Mouse (Mus musculus): ENCODE data around the gene Mospd1. TPM values are rescaled to one million over a fixed set of nuclear protein-coding genes. Genes with fewer than 3 reads are reported as not detected.

The Mospd1 gene
- polyA plus RNA-seq, 1 experiment from 2014 or later, result 71.6 TPM

DNA sequence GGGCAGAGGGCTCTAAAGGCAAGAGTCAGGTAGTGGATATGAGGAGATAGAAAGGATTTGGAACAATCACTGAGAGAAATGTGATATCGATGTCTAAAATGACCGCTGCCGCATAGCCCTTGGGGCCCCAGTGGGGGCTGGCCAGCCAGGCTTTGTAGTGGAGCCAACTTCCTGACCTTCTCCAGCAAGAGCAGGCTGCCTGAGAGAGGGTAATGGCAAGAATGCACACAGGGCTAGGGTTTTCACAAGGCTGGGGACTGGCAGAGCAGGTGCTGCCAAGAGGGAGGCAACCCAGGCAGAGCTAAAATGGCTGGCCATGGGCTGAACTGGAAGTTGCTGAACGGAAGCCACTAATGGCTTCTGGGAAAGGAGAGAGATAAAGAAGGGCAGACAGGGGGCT lies 49.2 kb downstream of the Mospd1 start:
- H3K4me2 ChIP-seq (ENCODE audit: low read depth, low read length), result peak overlapping the region; percentile 9; the same call in 1 of the 2 replicates
- H3K9ac ChIP-seq (ENCODE audit: low read length), result no peak overlapping the region
- no peaks in the 10 kb centered on the region for H3K9me3 ChIP-seq (replicated peaks; ENCODE audit: control insufficient read depth, low read length)
- H3K27ac ChIP-seq (ENCODE audit: low read length), result peak overlapping the region; percentile 35
- 52% methylated on average over 4 of the region's 4 CpGs for WGBS
- peaks cover 6% of the 10 kb centered on the region for H3K4me1 ChIP-seq (ENCODE audit: control insufficient read depth, insufficient read depth, low read length)
- no peak overlapping the region for H3K4me3 ChIP-seq (ENCODE audit: low read length)
- ATAC-seq (replicated peaks; ENCODE audit: extremely low read depth, insufficient read depth, low FRiP score), result peak; percentile 52
- H3K27me3 ChIP-seq (ENCODE audit: control insufficient read depth, insufficient read depth, low read length), result no peaks in the 10 kb centered on the region
- no peaks in the 10 kb centered on the region for H3K36me3 ChIP-seq (ENCODE audit: control insufficient read depth, insufficient read depth)

DNA sequence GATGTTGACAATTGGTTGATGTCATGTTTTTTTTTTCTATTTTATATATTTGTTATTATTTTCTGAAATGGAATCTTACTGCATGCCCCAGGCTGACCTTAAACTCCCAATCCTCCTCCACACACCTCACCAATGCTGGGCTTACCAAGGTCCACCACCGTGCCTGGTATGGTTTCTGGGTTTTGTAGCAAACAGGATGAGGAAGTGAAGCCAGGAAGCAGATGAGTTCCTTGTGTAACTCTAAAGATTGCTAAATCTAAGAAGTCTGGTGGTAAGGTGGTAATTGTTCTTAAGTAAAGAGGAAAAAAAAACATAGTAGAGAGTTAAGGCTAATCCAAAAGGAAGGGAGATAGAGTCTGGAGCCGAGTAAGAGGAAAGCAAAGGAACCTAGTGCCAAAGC lies 49.7 kb downstream of the Mospd1 start:
- Histone ChIP-seq H3K4me3 (ENCODE audit: low read length) (no peak overlapping the region), H3K4me1 (ENCODE audit: control insufficient read depth, insufficient read depth, low read length) (peaks cover 6% of the 10 kb centered on the region), H3K4me2 (ENCODE audit: low read depth, low read length) (no peak overlapping the region), H3K27me3 (ENCODE audit: control insufficient read depth, insufficient read depth, low read length) (no peaks in the 10 kb centered on the region), H3K9ac (ENCODE audit: low read length) (no peak overlapping the region), H3K27ac (ENCODE audit: low read length) (no peak overlapping the region), H3K9me3 (replicated peaks; ENCODE audit: control insufficient read depth, low read length) (no peaks in the 10 kb centered on the region), H3K36me3 (ENCODE audit: control insufficient read depth, insufficient read depth) (no peaks in the 10 kb centered on the region)
- ATAC-seq (replicated peaks; ENCODE audit: extremely low read depth, insufficient read depth, low FRiP score), result no peak
- 57% methylated on average over 2 of the region's 2 CpGs for WGBS

Other genes starting within 250 kb of the Mospd1 start
- 4.6 and 6.2 TPM in 2 replicates for gene Plac1, start 130.4 kb downstream of the Mospd1 start, polyA plus RNA-seq (2015; fragmentation: Nextera tagmentation; extraction: Ambion mirVana)
- 21.4 and 24.5 TPM in 2 replicates for gene Fam122b, start 100.7 kb downstream of the Mospd1 start, polyA plus RNA-seq (2015; fragmentation: Nextera tagmentation; extraction: Ambion mirVana)
- gene Fam122c, start 97.1 kb downstream of the Mospd1 start, polyA plus RNA-seq (2015; fragmentation: Nextera tagmentation; extraction: Ambion mirVana), result not detected in 2 replicates
- not detected in 2 replicates for gene Etd, start 64.4 kb upstream of the Mospd1 start, polyA plus RNA-seq (2015; fragmentation: Nextera tagmentation; extraction: Ambion mirVana)
- 43.8 and 46.4 TPM in 2 replicates for gene Rtl8c, start 237.5 kb upstream of the Mospd1 start, polyA plus RNA-seq (2015; fragmentation: Nextera tagmentation; extraction: Ambion mirVana)
- not detected in 2 replicates for gene Gm14597, start 238.5 kb upstream of the Mospd1 start, polyA plus RNA-seq (2015; fragmentation: Nextera tagmentation; extraction: Ambion mirVana)